ENCODE assay signal across 8 mouse cellular contexts in genomic region chr11:114829499-114830432, GRCm38 (mm10). TPM values are rescaled to one million over a fixed set of nuclear protein-coding genes. Genes with fewer than 3 reads are reported as not detected.
DNase-seq lines count a peak whose midpoint lies in the region; ATAC-seq and TF ChIP-seq lines count a peak whose summit lies in the region.

No protein-coding gene starts in this region.

- H3K9me3 ChIP-seq in hindbrain, embryonic 16.5 days (ENCODE audit: control insufficient read depth, low read length) = no peaks in the 10 kb centered on the region
- no peaks in the 10 kb centered on the region for H3K9me3 ChIP-seq in liver, embryonic 13.5 days (replicated peaks)

- no peak for DNase-seq in Patski (ENCODE audit: low read depth, low spot score)
- DNase-seq in cerebellum, postnatal 10 days = peak; percentile 90
- peak; percentile 66 for DNase-seq in gastrocnemius, postnatal 10 days
- DNase-seq in liver, embryonic 13.5 days = no peak
- DNase-seq in frontal cortex, postnatal 14 days (ENCODE audit: low spot score in 2 of 2) = no peak
- DNase-seq in spleen, postnatal 36 days (ENCODE audit: low spot score in 2 of 2) = no peak

- H3ac ChIP-seq in myocyte (ENCODE audit: control insufficient read depth, insufficient read length) = no peak overlapping the region

- H3K4me3 ChIP-seq in hindbrain, embryonic 16.5 days (ENCODE audit: low read length) = no peak overlapping the region
- peak overlapping the region; percentile 41 for H3K4me3 ChIP-seq in liver, embryonic 13.5 days (replicated peaks)
- no peak overlapping the region for H3K4me3 ChIP-seq in myocyte

- CTCF ChIA-PET in Patski (lab: Charles Lee) = interaction anchor here (0.8 to 1.6 kb wide), 4 partner anchors 10 to 20 kb away, joined by 3 to 8 read pairs (median 3); no protein-coding TSS in a partner anchor

- TF ChIP-seq CTCF in Patski (IDR thresholded peaks at IDR 0.05) = no peak

- H3K36me3 ChIP-seq in hindbrain, embryonic 16.5 days (ENCODE audit: control insufficient read depth, insufficient read depth, low read length) = no peaks in the 10 kb centered on the region
- H3K36me3 ChIP-seq in liver, embryonic 13.5 days = no peaks in the 10 kb centered on the region
- no peaks in the 10 kb centered on the region for H3K36me3 ChIP-seq in myocyte (ENCODE audit: control insufficient read depth, insufficient read depth)

- 9% methylated on average over 24 of the region's 24 CpGs for WGBS in hindbrain, embryonic 16.5 days
- 14% methylated on average over 24 of the region's 24 CpGs for WGBS in liver, embryonic 13.5 days (ENCODE audit: insufficient replicate concordance)

- no peaks in the 10 kb centered on the region for H3K79me2 ChIP-seq in myocyte (ENCODE audit: control insufficient read depth, insufficient read depth)

- peak; percentile 76 for ATAC-seq in Patski
- peak; percentile 42; the same call in 1 of the 2 replicates for ATAC-seq in hindbrain, embryonic 16.5 days
- ATAC-seq in liver, embryonic 13.5 days (ENCODE audit: low read depth) = peak; percentile 64

- H3K27me3 ChIP-seq in Patski (no peaks in the 10 kb centered on the region), myocyte (ENCODE audit: control insufficient read depth, insufficient read depth, insufficient read length) (no peaks in the 10 kb centered on the region)
- H3K27me3 ChIP-seq in hindbrain, embryonic 16.5 days (replicated peaks; ENCODE audit: control insufficient read depth, insufficient read depth, low read length) = no peaks in the 10 kb centered on the region
- H3K27me3 ChIP-seq in liver, embryonic 13.5 days = no peaks in the 10 kb centered on the region

- H3K4me1 ChIP-seq in hindbrain, embryonic 16.5 days (ENCODE audit: control insufficient read depth, insufficient read depth, low read depth, low read length) = peaks cover 11% of the 10 kb centered on the region
- H3K4me1 ChIP-seq in liver, embryonic 13.5 days (replicated peaks) = peaks cover 41% of the 10 kb centered on the region

- H3K4me2 ChIP-seq in hindbrain, embryonic 16.5 days (ENCODE audit: low read length) = peak overlapping the region; percentile 44
- H3K4me2 ChIP-seq in liver, embryonic 13.5 days = peak overlapping the region; percentile 68
- H3K4me2 ChIP-seq in myocyte (ENCODE audit: low read depth) = peak overlapping the region; percentile 18

- in situ Hi-C loops in Patski (cut with MboI; ENCODE audit: low pct_unique_long_range_greater_than_20kb) = no loop called here

- TF ChIP-seq POLR2A in myocyte (IDR thresholded peaks at IDR 0.05; ENCODE audit: insufficient read length, low read depth) = no peak

- peak overlapping the region; percentile 44 for H3K9ac ChIP-seq in hindbrain, embryonic 16.5 days (ENCODE audit: low read depth, low read length)
- peak overlapping the region; percentile 59 for H3K9ac ChIP-seq in liver, embryonic 13.5 days

- POLR2A ChIA-PET in Patski (lab: Charles Lee) = interaction anchor here (0.7 to 4.5 kb wide), 7 partner anchors 10 to 35 kb away, joined by 3 to 35 read pairs (median 3); partner anchors contain the start of gene Gprc5c

- no peak overlapping the region for H3K27ac ChIP-seq in hindbrain, embryonic 16.5 days (ENCODE audit: low read depth, low read length)
- peak overlapping the region; percentile 59 for H3K27ac ChIP-seq in liver, embryonic 13.5 days

TF ChIP-seq in myocyte, 11 proteins besides CTCF, POLR2A, EP300 and RAD21:
- TF ChIP-seq POLR2AphosphoS2 (IDR thresholded peaks at IDR 0.05; ENCODE audit: insufficient read length, low read depth) = peak; percentile 37
- no peak for TF ChIP-seq MAX (IDR thresholded peaks at IDR 0.05; ENCODE audit: low read depth)
- TF ChIP-seq TCF3 (IDR thresholded peaks at IDR 0.05; ENCODE audit: insufficient read length, low read depth) = no peak
- no peak for TF ChIP-seq MYOD1 (IDR thresholded peaks at IDR 0.05; ENCODE audit: control insufficient read depth in 1 of 3, insufficient read length in 2 of 3, low read depth in 2 of 3)

RNA-seq across cellular contexts. Expression of gene Gprc5c, which starts 21.2 kb away (rescaled TPM):
- polyA plus RNA-seq in Patski (2021) = 234 TPM
- 10 to 100 TPM; 58.5 to 63.6 TPM for total RNA-seq in gastrocnemius, postnatal 10 days (2021)
- 9.7 and 12.9 TPM in 2 replicates for polyA plus RNA-seq in hindbrain, embryonic 16.5 days (2015; fragmentation: Nextera tagmentation; extraction: Ambion mirVana)
- polyA plus RNA-seq in liver, embryonic 13.5 days (2015; fragmentation: Nextera tagmentation; extraction: Ambion mirVana) = 11.3 and 12.8 TPM in 2 replicates
- 172 TPM for polyA plus RNA-seq in myocyte (2012; fragmentation: generic; extraction: Trizol)

RNA-seq across cellular contexts. Expression of gene Gpr142, which starts 31.0 kb away (rescaled TPM):
- polyA plus RNA-seq in Patski (2021) (0.12 TPM), myocyte (2012; fragmentation: generic; extraction: Trizol) (0.07 TPM)
- total RNA-seq in gastrocnemius, postnatal 10 days (2021) = not detected
- not detected in 2 replicates for polyA plus RNA-seq in hindbrain, embryonic 16.5 days (2015; fragmentation: Nextera tagmentation; extraction: Ambion mirVana)
- polyA plus RNA-seq in liver, embryonic 13.5 days (2015; fragmentation: Nextera tagmentation; extraction: Ambion mirVana) = not detected in 2 replicates

RNA-seq across cellular contexts. Expression of gene Btbd17, which starts 34.0 kb away (rescaled TPM):
- polyA plus RNA-seq in Patski (2021) (0.45 TPM), myocyte (2012; fragmentation: generic; extraction: Trizol) (34.0 TPM)
- total RNA-seq in gastrocnemius, postnatal 10 days (2021) = 1 to 10 TPM; 2.2 to 2.5 TPM
- 22.4 and 24.2 TPM in 2 replicates for polyA plus RNA-seq in hindbrain, embryonic 16.5 days (2015; fragmentation: Nextera tagmentation; extraction: Ambion mirVana)
- polyA plus RNA-seq in liver, embryonic 13.5 days (2015; fragmentation: Nextera tagmentation; extraction: Ambion mirVana) = 0.07 and 0.13 TPM in 2 replicates

Comparison
In these comparisons a context has a peak if more than half of its experiments do, and no peak if none do; other contexts are left out.
1. DNase-seq: peak in cerebellum, postnatal 10 days (2 of 2) and gastrocnemius, postnatal 10 days (single experiment); none in Patski (single experiment), liver, embryonic 13.5 days (single experiment), frontal cortex, postnatal 14 days (0 of 2) and spleen, postnatal 36 days (0 of 2).
2. H3K4me2 ChIP-seq: peak in every context shown above with its lines; median percentile 68 in liver, embryonic 13.5 days; 44 in hindbrain, embryonic 16.5 days; 18 in myocyte.
3. RNA of gene Gprc5c, which starts 21.2 kb away (polyA plus RNA-seq): 234 TPM in Patski (single experiment) and 172 TPM in myocyte (single experiment); 11.3 to 12.8 TPM in liver, embryonic 13.5 days and 9.7 to 12.9 TPM in hindbrain, embryonic 16.5 days; every median in the first group is over 10 times any median in the second.
4. RNA of gene Btbd17, which starts 34.0 kb away (polyA plus RNA-seq): 34.0 TPM in myocyte (single experiment) and 22.4 to 24.2 TPM in hindbrain, embryonic 16.5 days; 0.45 TPM in Patski (single experiment) and 0.07 to 0.13 TPM in liver, embryonic 13.5 days; every median in the first group is over 10 times any median in the second.
5. Peak in every context shown above with its lines, with median percentiles within 50 percentile points of each other: ATAC-seq.